Mouse (Mus musculus) hindbrain, embryonic 14.5 days (tissue): Measurements from ENCODE around the gene Kirrel3. TPM values are rescaled to one million over a fixed set of nuclear protein-coding genes. Genes with fewer than 3 reads are reported as not detected.

Experiments
- ATAC-seq: fragments of 200-750 bp; cut with Nextera tagmentation; 2 replicates; pipeline ENCODE4 v1.8.0; 2017; ENCODE audit warnings: moderate number of reproducible peaks, mild to moderate bottlenecking, moderate TSS enrichment, moderate library complexity; ENCODE audit not compliant: low FRiP score
- DNase-seq: peaks from one replicate; pipeline ENCODE4 v3.0.0-alpha.2; 2015; ENCODE audit warnings: low spot score
- H3K27ac ChIP-seq: fragments of 300-500 bp; sonication (generic); 2 replicates; pipeline ENCODE4 v1.5.1; 2014; ENCODE audit warnings: mild to moderate bottlenecking, moderate library complexity
- H3K27me3 ChIP-seq: fragments of 300-500 bp; sonication (generic); 2 replicates; pipeline ENCODE4 v1.6.1; 2014; ENCODE audit warnings: mild to moderate bottlenecking, low read length, mixed read lengths; ENCODE audit not compliant: control insufficient read depth, insufficient read depth
- H3K36me3 ChIP-seq: fragments of 300-500 bp; sonication (generic); replicated peaks from 2 replicates; pipeline ENCODE4 v1.6.1; 2014; ENCODE audit not compliant: control insufficient read depth, insufficient read depth
- H3K4me1 ChIP-seq: fragments of 300-500 bp; sonication (generic); replicated peaks from 2 replicates; pipeline ENCODE4 v1.6.1; 2014; ENCODE audit warnings: antibody characterized with exemption, low read length, mixed read lengths; ENCODE audit not compliant: control insufficient read depth, insufficient read depth
- H3K4me2 ChIP-seq: fragments of 300-500 bp; sonication (generic); replicated peaks from 2 replicates; pipeline ENCODE4 v1.6.1; 2014; ENCODE audit warnings: mild to moderate bottlenecking, moderate library complexity
- H3K4me3 ChIP-seq: fragments of 300-500 bp; sonication (generic); replicated peaks from 2 replicates; pipeline ENCODE4 v1.5.1; 2014; ENCODE audit warnings: mild to moderate bottlenecking, low read length
- H3K9ac ChIP-seq: fragments of 300-500 bp; sonication (generic); 2 replicates; pipeline ENCODE4 v1.6.1; 2014
- H3K9me3 ChIP-seq: fragments of 300-500 bp; sonication (generic); 2 replicates; pipeline ENCODE4 v1.6.1; 2016; ENCODE audit warnings: low read length; ENCODE audit not compliant: control insufficient read depth
- WGBS: fragments of 180-500 bp; shearing (Covaris S2); extraction: QIAGEN DNeasy Blood & Tissue Kit; methylation state at CpG from one replicate; pipeline ENCODE4 v1.1.7; 2014; 5-methylcytosine and 5-hydroxymethylcytosine counted together
- polyA plus RNA-seq: library from polyadenylated mRNA; unstranded; fragments of >200 nt; fragmentation: Nextera tagmentation; extraction: Ambion mirVana; gene quantifications from 2 replicates; pipeline ENCODE4 v1.2.1, GENCODE M21; 2014

Gene Kirrel3
- polyA plus RNA-seq, 1 experiment from 2014 or later: 38.8 TPM

- 36% methylated on average over 7 of the region's 7 CpGs for WGBS
- no peak overlapping the region for H3K27ac ChIP-seq
- no peak overlapping the region for H3K9ac ChIP-seq
- peaks cover 10% of the 10 kb centered on the region for H3K4me1 ChIP-seq
- DNase-seq: peak; percentile 28
- ATAC-seq: no peak
- no peaks in the 10 kb centered on the region for H3K27me3 ChIP-seq
- H3K4me3 ChIP-seq: no peak overlapping the region
- no peak overlapping the region for H3K4me2 ChIP-seq
- no peaks in the 10 kb centered on the region for H3K9me3 ChIP-seq
- 0 out of 2 replicates have a peak, but pooled peaks cover 5% of the 10 kb centered on the region for H3K36me3 ChIP-seq
Measured at GRCm38 (mm10) chr9:35043619-35044018, 557.9 kb downstream of the Kirrel3 start.

DNA sequence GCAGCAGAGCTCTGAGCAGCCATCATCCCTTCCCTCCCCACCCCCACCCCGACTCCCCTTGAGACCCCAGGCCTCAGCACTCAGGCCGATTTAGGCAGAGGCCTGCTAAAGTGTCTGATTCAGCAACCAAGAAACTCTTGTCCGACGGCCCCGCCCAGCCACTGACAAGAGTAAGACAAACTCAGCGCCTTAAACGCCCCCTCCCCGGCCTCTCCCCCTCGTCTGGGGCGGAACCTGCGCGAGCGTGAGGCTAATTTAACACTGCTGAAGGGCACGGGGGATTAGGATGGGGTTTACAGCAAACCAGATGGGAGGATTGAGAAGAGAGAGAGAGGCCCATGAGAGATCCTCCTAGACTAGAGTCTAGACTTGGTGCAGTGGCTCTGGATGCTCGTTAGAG, 558.8 kb downstream of the Kirrel3 start:
- no peak for ATAC-seq
- H3K9ac ChIP-seq: no peak overlapping the region
- no peak overlapping the region; the same call in 1 of the 2 replicates for H3K27ac ChIP-seq
- no peak for DNase-seq
- H3K4me2 ChIP-seq: no peak overlapping the region
- H3K9me3 ChIP-seq: no peaks in the 10 kb centered on the region
- H3K4me1 ChIP-seq: peaks cover 10% of the 10 kb centered on the region
- 9% methylated on average over 15 of the region's 15 CpGs for WGBS
- H3K36me3 ChIP-seq: 0 out of 2 replicates have a peak, but pooled peaks cover 5% of the 10 kb centered on the region
- no peak overlapping the region for H3K4me3 ChIP-seq
- no peaks in the 10 kb centered on the region for H3K27me3 ChIP-seq

DNA sequence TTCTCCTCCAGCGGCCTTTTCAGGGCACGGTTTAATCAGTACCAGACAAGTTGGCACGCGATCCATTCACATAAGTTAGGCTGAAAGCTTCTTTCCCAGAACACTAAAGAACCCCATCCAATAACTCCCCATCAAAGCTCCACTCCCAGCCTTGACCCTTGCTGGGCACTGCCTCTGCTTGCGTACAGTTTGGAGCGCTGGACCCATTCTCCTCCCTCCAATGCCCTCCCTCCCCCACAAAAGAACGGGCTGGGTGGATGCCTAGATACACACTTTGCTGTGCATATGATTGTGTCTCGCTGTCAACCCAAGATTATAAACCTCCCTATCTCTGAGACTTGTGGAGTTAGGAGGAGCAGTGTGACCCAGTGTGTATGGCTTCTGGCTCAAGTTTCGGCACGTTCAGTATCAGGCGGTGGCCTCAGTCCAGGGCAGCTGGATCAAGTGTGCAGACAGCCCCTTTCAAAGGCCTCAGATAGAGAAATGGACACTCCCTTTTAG, 559.4 kb downstream of the Kirrel3 start:
- DNase-seq (no peak), ATAC-seq (no peak)
- 62% methylated on average over 11 of the region's 11 CpGs for WGBS

DNA sequence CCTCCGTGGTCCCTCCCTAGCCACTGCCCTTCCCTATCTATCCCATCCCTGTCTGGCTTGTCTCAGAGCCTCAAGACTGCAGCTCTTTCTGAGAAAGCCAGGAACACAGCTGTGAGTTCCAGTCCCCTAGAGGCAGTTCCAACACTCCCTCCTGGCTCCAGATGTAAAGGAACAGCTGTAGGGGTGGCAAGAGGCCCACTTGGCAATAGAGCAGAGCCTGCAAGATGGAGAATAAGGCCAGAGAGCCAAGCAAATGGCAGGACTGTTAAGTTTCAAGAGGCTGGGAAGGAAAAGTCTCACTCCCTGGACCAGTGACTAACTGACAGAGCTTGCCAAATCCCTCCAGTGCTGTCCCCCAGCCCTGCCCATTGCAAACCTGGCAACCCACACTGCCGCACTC, 560.1 kb downstream of the Kirrel3 start:
- ATAC-seq (peak; percentile 27), DNase-seq (no peak)
- Histone ChIP-seq H3K4me2 (no peak overlapping the region), H3K4me3 (no peak overlapping the region), H3K36me3 (0 out of 2 replicates have a peak, but pooled peaks cover 5% of the 10 kb centered on the region), H3K27me3 (no peaks in the 10 kb centered on the region), H3K27ac (no peak overlapping the region), H3K4me1 (peaks cover 10% of the 10 kb centered on the region), H3K9me3 (no peaks in the 10 kb centered on the region), H3K9ac (no peak overlapping the region)
- WGBS: 85% methylated on average over 2 of the region's 2 CpGs

More for the DNA sequence above, 559.4 kb downstream of the Kirrel3 start:
- H3K27me3 ChIP-seq: no peaks in the 10 kb centered on the region
- no peak overlapping the region for H3K9ac ChIP-seq
- H3K4me3 ChIP-seq: no peak overlapping the region
- 0 out of 2 replicates have a peak, but pooled peaks cover 5% of the 10 kb centered on the region for H3K36me3 ChIP-seq
- H3K27ac ChIP-seq: no peak overlapping the region
- H3K9me3 ChIP-seq: no peaks in the 10 kb centered on the region
- H3K4me2 ChIP-seq: no peak overlapping the region
- H3K4me1 ChIP-seq: peaks cover 10% of the 10 kb centered on the region

GRCm38 (mm10) chr9:35048449-35048848, 562.8 kb downstream of the Kirrel3 start:
- Histone ChIP-seq H3K27ac (no peak overlapping the region), H3K4me3 (no peak overlapping the region), H3K36me3 (peaks cover 11% of the 10 kb centered on the region; the same call in 1 of the 2 replicates), H3K9me3 (no peaks in the 10 kb centered on the region), H3K4me1 (peaks cover 10% of the 10 kb centered on the region), H3K9ac (no peak overlapping the region), H3K27me3 (no peaks in the 10 kb centered on the region), H3K4me2 (no peak overlapping the region)
- DNase-seq (no peak), ATAC-seq (no peak)
- 93% methylated on average over 6 of the region's 6 CpGs for WGBS

DNA sequence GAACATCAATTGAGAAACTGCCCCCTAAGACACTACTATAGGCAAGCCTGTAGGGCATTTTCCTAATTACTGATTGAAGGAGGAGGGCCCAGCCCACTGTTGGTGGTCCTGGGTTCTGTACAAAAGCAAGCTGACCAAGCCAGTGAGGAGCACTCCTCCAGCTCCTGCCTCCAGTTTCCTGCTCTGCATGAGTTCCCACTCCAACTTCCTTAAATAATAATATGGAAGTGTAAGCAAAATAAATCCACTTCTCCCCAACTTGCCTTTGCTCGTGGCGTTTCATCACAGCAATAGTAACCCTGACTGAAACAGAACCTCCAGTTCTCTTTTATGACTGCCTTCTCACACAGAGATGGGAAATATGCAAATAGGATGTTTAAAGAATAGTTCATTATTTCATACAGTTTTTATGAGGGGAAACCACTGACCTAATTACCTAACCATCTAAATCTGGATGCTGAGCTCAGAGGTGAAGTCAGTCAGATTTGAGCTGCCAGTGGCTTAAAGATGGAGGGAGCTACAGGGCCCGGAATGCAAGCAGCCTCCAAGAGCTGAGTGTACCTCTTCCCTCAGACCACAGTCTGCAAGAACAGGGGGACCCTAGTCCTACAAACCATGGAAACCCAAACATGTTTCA, 564.3 kb downstream of the Kirrel3 start:
- 83% methylated on average over 3 of the region's 3 CpGs for WGBS
- no peak overlapping the region for H3K4me2 ChIP-seq
- no peak overlapping the region for H3K4me3 ChIP-seq
- H3K4me1 ChIP-seq: peaks cover 2% of the 10 kb centered on the region; the same call in 1 of the 2 replicates
- H3K36me3 ChIP-seq: peaks cover 11% of the 10 kb centered on the region; the same call in 1 of the 2 replicates
- no peaks in the 10 kb centered on the region for H3K9me3 ChIP-seq
- no peak for ATAC-seq
- no peak overlapping the region for H3K27ac ChIP-seq
- DNase-seq: no peak
- no peak overlapping the region for H3K9ac ChIP-seq
- no peaks in the 10 kb centered on the region for H3K27me3 ChIP-seq

DNA sequence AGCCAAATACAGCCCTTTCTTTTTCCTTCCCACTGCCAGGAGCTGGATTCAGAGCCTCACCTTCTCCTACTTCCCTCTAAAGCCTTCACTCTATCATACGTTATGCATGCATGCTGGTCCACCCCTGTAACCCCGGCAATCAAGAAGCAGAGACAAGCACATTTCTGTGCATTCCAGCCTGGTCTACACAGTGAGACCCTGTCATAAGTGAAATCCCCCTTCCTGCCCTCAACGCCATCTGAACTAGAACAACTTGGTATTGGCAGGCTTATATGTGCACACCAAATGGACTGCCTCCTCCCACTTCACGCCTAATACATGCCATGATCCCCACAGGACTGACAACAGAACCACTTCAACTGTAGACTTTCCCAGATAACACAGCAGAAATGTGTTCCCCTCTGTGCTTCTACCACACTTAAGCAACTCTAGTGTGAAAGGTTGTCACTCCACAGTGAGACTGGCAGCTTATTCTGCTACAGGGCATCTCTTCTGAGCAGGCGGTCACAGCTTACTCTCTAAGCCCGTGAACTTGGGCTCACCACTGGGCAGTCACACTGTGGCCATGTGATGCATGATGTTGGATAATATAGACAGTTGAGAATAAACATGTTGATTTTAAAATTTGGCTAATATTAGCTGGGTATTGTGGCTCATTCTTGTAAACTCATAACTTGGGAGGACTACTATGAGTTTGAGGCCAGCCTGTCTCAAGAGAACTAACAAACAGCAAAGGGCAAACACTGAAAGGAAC, 565.2 kb downstream of the Kirrel3 start:
- DNase-seq: no peak
- no peaks in the 10 kb centered on the region for H3K4me1 ChIP-seq
- no peaks in the 10 kb centered on the region for H3K27me3 ChIP-seq
- no peak overlapping the region for H3K4me3 ChIP-seq
- no peak for ATAC-seq
- H3K36me3 ChIP-seq: peaks cover 11% of the 10 kb centered on the region; the same call in 1 of the 2 replicates
- no peak overlapping the region for H3K27ac ChIP-seq
- H3K9me3 ChIP-seq: no peaks in the 10 kb centered on the region
- WGBS: 91% methylated on average over 6 of the region's 6 CpGs
- H3K4me2 ChIP-seq: no peak overlapping the region
- H3K9ac ChIP-seq: no peak overlapping the region

GRCm38 (mm10) chr9:35051666-35052065, 566.0 kb downstream of the Kirrel3 start:
- no peak overlapping the region for H3K4me2 ChIP-seq
- 94% methylated on average over 4 of the region's 4 CpGs for WGBS
- ATAC-seq: no peak
- H3K4me3 ChIP-seq: no peak overlapping the region
- H3K9ac ChIP-seq: no peak overlapping the region
- no peaks in the 10 kb centered on the region for H3K4me1 ChIP-seq
- peaks cover 11% of the 10 kb centered on the region; the same call in 1 of the 2 replicates for H3K36me3 ChIP-seq
- no peak overlapping the region for H3K27ac ChIP-seq
- DNase-seq: no peak
- no peaks in the 10 kb centered on the region for H3K27me3 ChIP-seq
- H3K9me3 ChIP-seq: no peaks in the 10 kb centered on the region

GRCm38 (mm10) chr9:35052671-35053070, 567.0 kb downstream of the Kirrel3 start:
- no peak overlapping the region for H3K27ac ChIP-seq
- peaks cover 9% of the 10 kb centered on the region; the same call in 1 of the 2 replicates for H3K36me3 ChIP-seq
- no peak for DNase-seq
- no peak for ATAC-seq
- no peaks in the 10 kb centered on the region for H3K27me3 ChIP-seq
- no peaks in the 10 kb centered on the region for H3K4me1 ChIP-seq
- WGBS: 84% methylated on average over 4 of the region's 4 CpGs
- H3K9ac ChIP-seq: no peak overlapping the region
- H3K4me2 ChIP-seq: no peak overlapping the region
- H3K9me3 ChIP-seq: no peaks in the 10 kb centered on the region
- no peak overlapping the region for H3K4me3 ChIP-seq
